Mouse (Mus musculus): ENCODE measurements around the gene Slc5a4a.

GRCm38 (mm10) chr10:76185216-76185615 is 38.0 kb downstream of the Slc5a4a start:
- TF ChIP-seq POLR2A (IDR thresholded peaks at IDR 0.05; ENCODE audit: extremely low read depth, insufficient read depth, low read length) (no peak), CTCF (IDR thresholded peaks at IDR 0.05; ENCODE audit: extremely low read depth, insufficient read depth, low read length) (no peak)
